Mouse (Mus musculus): Measurements from ENCODE around the gene Erc2.

Gene Erc2

GRCm38 (mm10) chr14:28509441-28510340, 887.5 kb downstream of the Erc2 start:
- no peak for TF ChIP-seq GATA4 (IDR thresholded peaks at IDR 0.05; ENCODE audit: insufficient replicate concordance, low read length)

- TF ChIP-seq GATA4 (IDR thresholded peaks at IDR 0.05; ENCODE audit: insufficient replicate concordance, low read length): no peak
Measured at GRCm38 (mm10) chr14:28510341-28511028, 888.3 kb downstream of the Erc2 start.

- TF ChIP-seq GATA4 (IDR thresholded peaks at IDR 0.05; ENCODE audit: insufficient replicate concordance, low read length): no peak
Measured at GRCm38 (mm10) chr14:28511029-28511651, 888.9 kb downstream of the Erc2 start.

GRCm38 (mm10) chr14:28512805-28513590, 890.8 kb downstream of the Erc2 start:
- TF ChIP-seq GATA4 (IDR thresholded peaks at IDR 0.05; ENCODE audit: insufficient replicate concordance, low read length): no peak

GRCm38 (mm10) chr14:28514171-28514570, 891.9 kb downstream of the Erc2 start:
- TF ChIP-seq GATA4 (IDR thresholded peaks at IDR 0.05; ENCODE audit: insufficient replicate concordance, low read length): no peak

- TF ChIP-seq GATA4 (IDR thresholded peaks at IDR 0.05; ENCODE audit: insufficient replicate concordance, low read length): no peak
Measured at GRCm38 (mm10) chr14:28515331-28515730, 893.1 kb downstream of the Erc2 start.

- TF ChIP-seq GATA4 (IDR thresholded peaks at IDR 0.05; ENCODE audit: insufficient replicate concordance, low read length): no peak
Measured at GRCm38 (mm10) chr14:28517631-28518560, 895.7 kb downstream of the Erc2 start.

- TF ChIP-seq GATA4 (IDR thresholded peaks at IDR 0.05; ENCODE audit: insufficient replicate concordance, low read length): no peak
Measured at GRCm38 (mm10) chr14:28521106-28521505, 898.9 kb downstream of the Erc2 start.

- TF ChIP-seq GATA4 (IDR thresholded peaks at IDR 0.05; ENCODE audit: insufficient replicate concordance, low read length): no peak
Measured at GRCm38 (mm10) chr14:28522611-28523010, 900.4 kb downstream of the Erc2 start.

GRCm38 (mm10) chr14:28525566-28525965, 903.3 kb downstream of the Erc2 start:
- TF ChIP-seq GATA4 (IDR thresholded peaks at IDR 0.05; ENCODE audit: insufficient replicate concordance, low read length): no peak
